ENCODE assay signal across 10 mouse cellular contexts in the genomic region with DNA sequence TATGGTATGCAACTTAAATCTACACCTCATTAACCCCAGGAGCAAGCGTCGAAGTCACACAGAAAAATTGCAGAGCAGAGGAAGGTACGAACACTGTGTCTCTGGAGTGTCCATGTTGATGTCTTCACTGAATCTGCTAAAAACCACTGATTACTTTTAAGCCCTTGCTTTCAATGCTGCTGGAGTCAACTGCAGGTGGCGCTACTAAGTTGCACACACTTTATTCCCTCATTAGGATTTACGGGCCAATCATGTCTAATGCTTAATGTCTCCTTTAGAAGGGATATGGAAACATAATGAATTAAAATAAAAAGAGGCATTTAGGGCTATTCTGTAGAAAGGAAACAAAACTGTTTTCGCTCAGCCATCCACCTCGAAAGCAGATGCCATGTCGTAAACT. TPM values are rescaled to one million over a fixed set of nuclear protein-coding genes. Genes with fewer than 3 reads are reported as not detected.
A peak's percentile ranks its signal among the peaks of the same experiment; 100 is the strongest.
DNase-seq lines count a peak whose midpoint lies in the region; ATAC-seq and TF ChIP-seq lines count a peak whose summit lies in the region.
"Had no signal": no experiment of that assay in that cellular context is flagged by ENCODE, and none has a peak within 500 bp of the region (broad histone marks: within the 10 kb centered on the region; RNA-seq: fewer than 3 reads in every experiment).

No protein-coding gene starts in this region.

- H3K9me3 ChIP-seq in heart, postnatal 0 days (replicated peaks; ENCODE audit: control insufficient read depth, low read length), result no peaks in the 10 kb centered on the region
- H3K9me3 ChIP-seq in liver, embryonic 14.5 days (ENCODE audit: control insufficient read depth, low read length), result no peaks in the 10 kb centered on the region
- H3K9me3 ChIP-seq in liver, embryonic 12.5 days (replicated peaks), result no peaks in the 10 kb centered on the region
- H3K9me3 ChIP-seq: heart, embryonic 13.5 days had no signal

- CTCF ChIA-PET in Patski (lab: Charles Lee), result interaction anchor here (1.9 kb wide), 1 partner anchor 10 kb away, joined by 7 read pairs; no protein-coding TSS in a partner anchor

- H3K4me2 ChIP-seq in heart, postnatal 0 days (ENCODE audit: low read depth, low read length), result no peak overlapping the region
- no peak overlapping the region for H3K4me2 ChIP-seq in liver, embryonic 14.5 days (ENCODE audit: low read depth)
- H3K4me2 ChIP-seq in liver, embryonic 12.5 days, result no peak overlapping the region
- H3K4me2 ChIP-seq: heart, embryonic 13.5 days had no signal

- H3K27ac ChIP-seq in heart, postnatal 0 days (ENCODE audit: low read depth), result no peak overlapping the region
- no peak overlapping the region for H3K27ac ChIP-seq in liver, embryonic 14.5 days
- no peak overlapping the region for H3K27ac ChIP-seq in liver, embryonic 12.5 days
- H3K27ac ChIP-seq: heart, embryonic 13.5 days had no signal

- no peak overlapping the region for H3K9ac ChIP-seq in heart, postnatal 0 days (replicated peaks; ENCODE audit: low read depth, low read length)
- no peak overlapping the region for H3K9ac ChIP-seq in liver, embryonic 14.5 days (replicated peaks)
- no peak overlapping the region for H3K9ac ChIP-seq in liver, embryonic 12.5 days
- H3K9ac ChIP-seq: heart, embryonic 13.5 days had no signal

- H3K4me1 ChIP-seq in heart, postnatal 0 days (ENCODE audit: control insufficient read depth, insufficient read depth), result no peaks in the 10 kb centered on the region
- peaks cover 2 to 14% of the 10 kb centered on the region in 2 experiments; a peak in 2 of 4 replicates for H3K4me1 ChIP-seq in liver, embryonic 14.5 days (replicated peaks; ENCODE audit: control insufficient read depth in 2 of 2, insufficient read depth in 2 of 2, low read length in 1 of 2)
- H3K4me1 ChIP-seq in liver, embryonic 12.5 days, result peaks cover 33% of the 10 kb centered on the region

- no peaks in the 10 kb centered on the region for H3K27me3 ChIP-seq in heart, postnatal 0 days (ENCODE audit: control insufficient read depth, insufficient read depth, low read length)
- H3K27me3 ChIP-seq in liver, embryonic 14.5 days (ENCODE audit: control insufficient read depth, insufficient read depth, low read length), result no peaks in the 10 kb centered on the region
- no peaks in the 10 kb centered on the region for H3K27me3 ChIP-seq in liver, embryonic 12.5 days (replicated peaks)
- H3K27me3 ChIP-seq in Patski, result no peaks in the 10 kb centered on the region
- H3K27me3 ChIP-seq: heart, embryonic 13.5 days had no signal

- no peak for TF ChIP-seq EP300 in heart, postnatal 0 days (IDR thresholded peaks at IDR 0.05; ENCODE audit: low read depth)
- TF ChIP-seq EP300 in liver, embryonic 14.5 days (IDR thresholded peaks at IDR 0.05; ENCODE audit: low read depth), result no peak

- POLR2A ChIA-PET in Patski (lab: Charles Lee), result no interaction called here

- H3K36me3 ChIP-seq in heart, postnatal 0 days (replicated peaks; ENCODE audit: control insufficient read depth, insufficient read depth, low read length), result peaks cover 93% of the 10 kb centered on the region
- peaks cover 63% of the 10 kb centered on the region for H3K36me3 ChIP-seq in liver, embryonic 14.5 days (replicated peaks; ENCODE audit: control insufficient read depth, insufficient read depth, low read depth)
- H3K36me3 ChIP-seq in liver, embryonic 12.5 days, result peaks cover 93% of the 10 kb centered on the region

- TF ChIP-seq CTCF in heart, postnatal 0 days (IDR thresholded peaks at IDR 0.05; ENCODE audit: low read depth), result peak; percentile 50
- TF ChIP-seq CTCF in liver, embryonic 14.5 days (IDR thresholded peaks at IDR 0.05; ENCODE audit: low read depth), result peak; percentile 46; the same call in 1 of the 2 replicates
- TF ChIP-seq CTCF in Patski (IDR thresholded peaks at IDR 0.05), result peak; percentile 67

- DNase-seq in heart, postnatal 0 days (ENCODE audit: low spot score), result no peak
- DNase-seq in heart, adult 11 months, result no peak
- no peak for DNase-seq in liver, embryonic 14.5 days (ENCODE audit: low read depth in 3 of 3, low spot score in 3 of 3)
- no peak for DNase-seq in Patski (ENCODE audit: low read depth, low spot score)
- peak; percentile 46 for DNase-seq in lung, postnatal 36 days
- no peak for DNase-seq in left cerebral cortex, adult 11 months (ENCODE audit: low spot score)
- DNase-seq: cerebellum, adult 2 months had no signal

- no peak overlapping the region for H3K4me3 ChIP-seq in heart, postnatal 0 days (ENCODE audit: low read depth, low read length)
- H3K4me3 ChIP-seq in liver, embryonic 14.5 days (ENCODE audit: insufficient read depth in 1 of 2, low read depth in 2 of 2, low read length in 2 of 2), result no peak overlapping the region
- H3K4me3 ChIP-seq in liver, embryonic 12.5 days, result no peak overlapping the region
- H3K4me3 ChIP-seq: heart, embryonic 13.5 days had no signal

- 90% methylated on average over 8 of the region's 8 CpGs for WGBS in heart, postnatal 0 days
- 84% methylated on average over 8 of the region's 8 CpGs for WGBS in liver, embryonic 14.5 days (ENCODE audit: insufficient replicate concordance)
- WGBS in liver, embryonic 12.5 days (ENCODE audit: insufficient replicate concordance), result 86% methylated on average over 8 of the region's 8 CpGs

- ATAC-seq in heart, postnatal 0 days (ENCODE audit: insufficient read depth, low read depth), result no peak
- no peak for ATAC-seq in liver, embryonic 14.5 days (ENCODE audit: insufficient read depth)
- no peak for ATAC-seq in liver, embryonic 12.5 days
- ATAC-seq in Patski, result no peak
- ATAC-seq in granulocyte monocyte progenitor cell, adult 5-6 weeks (replicated peaks; ENCODE audit: poor library complexity, severe bottlenecking), result no peak

- in situ Hi-C loops in Patski (cut with MboI; ENCODE audit: low pct_unique_long_range_greater_than_20kb), result no loop called here

RNA-seq across cellular contexts. Expression of gene Zfp507, which starts 12.6 kb away (rescaled TPM):
- total RNA-seq in heart, postnatal 0 days (2014; rRNA removed; ENCODE audit: low replicate concordance), result 8.4 and 10.9 TPM in 2 replicates
- 5.2 and 5.9 TPM in 2 replicates for polyA plus RNA-seq in heart, postnatal 0 days (2015; fragmentation: Nextera tagmentation; extraction: Ambion mirVana)
- polyA plus RNA-seq in liver, embryonic 14.5 days (2012; rRNA removed), result 2.8 and 3.9 TPM in 2 replicates
- polyA plus RNA-seq in liver, embryonic 14.5 days (2014; fragmentation: Nextera tagmentation; extraction: Ambion mirVana), result 2.0 and 2.6 TPM in 2 replicates
- 8.8 and 9.2 TPM in 2 replicates for polyA plus RNA-seq in liver, embryonic 12.5 days (2016; fragmentation: Nextera tagmentation; extraction: Ambion mirVana)
- 19.1 TPM for polyA plus RNA-seq in Patski (2021)
- total RNA-seq in granulocyte monocyte progenitor cell, adult 5-6 weeks (2014; fragmentation: Nextera tagmentation), result 20.5 and 22.5 TPM in 2 replicates
- total RNA-seq in granulocyte monocyte progenitor cell, adult 5-6 weeks (2017), result 8.7 and 11.1 TPM in 2 replicates

RNA-seq across cellular contexts. Expression of gene Dpy19l3, which starts 35.9 kb away (rescaled TPM):
- total RNA-seq in heart, postnatal 0 days (2014; rRNA removed; ENCODE audit: low replicate concordance), result 1.1 and 3.4 TPM in 2 replicates
- 4.9 and 5.4 TPM in 2 replicates for polyA plus RNA-seq in heart, postnatal 0 days (2015; fragmentation: Nextera tagmentation; extraction: Ambion mirVana)
- polyA plus RNA-seq in liver, embryonic 14.5 days (2012; rRNA removed), result 1.3 and 2.1 TPM in 2 replicates
- 6.4 and 7.3 TPM in 2 replicates for polyA plus RNA-seq in liver, embryonic 14.5 days (2014; fragmentation: Nextera tagmentation; extraction: Ambion mirVana)
- polyA plus RNA-seq in liver, embryonic 12.5 days (2016; fragmentation: Nextera tagmentation; extraction: Ambion mirVana), result 9.0 and 12.5 TPM in 2 replicates
- polyA plus RNA-seq in Patski (2021), result 28.4 TPM
- total RNA-seq in granulocyte monocyte progenitor cell, adult 5-6 weeks (2014; fragmentation: Nextera tagmentation), result 19.2 and 21.6 TPM in 2 replicates
- 17.7 and 33.2 TPM in 2 replicates for total RNA-seq in granulocyte monocyte progenitor cell, adult 5-6 weeks (2017)
